Mouse (Mus musculus) MEL (cell line): ENCODE data around the gene Immp1l. TPM values are rescaled to one million over a fixed set of nuclear protein-coding genes. Genes with fewer than 3 reads are reported as not detected.

Source experiments
- DNase-seq: peaks from one replicate; pipeline ENCODE4 v3.0.0; 2011; ENCODE audit warnings: low read depth, low spot score
- H3K27ac ChIP-seq: 2 replicates; pipeline ENCODE4 v1.5.1; 2012; ENCODE audit warnings: low read depth, mild to moderate bottlenecking, control low read depth, low read length, moderate library complexity; ENCODE audit not compliant: control insufficient read depth
- H3K27me3 ChIP-seq, 2 experiments: fragments of 150-350 bp in 1 of 2; sonication (generic) in 1 of 2; 2 replicates each; pipeline ENCODE4 v1.6.1; 2012; ENCODE audit warnings: low read length in 2 of 2, mild to moderate bottlenecking in 2 of 2, improper control_type of control experiment in 1 of 2, moderate library complexity in 1 of 2; ENCODE audit not compliant: insufficient read depth in 2 of 2, control insufficient read depth in 1 of 2
- H3K36me3 ChIP-seq, 2 experiments: 2 replicates each; pipeline ENCODE4 v1.6.1; 2012 to 2014; ENCODE audit warnings: low read length in 2 of 2, improper control_type of control experiment in 1 of 2, inconsistent platforms in 1 of 2, mild to moderate bottlenecking in 1 of 2; ENCODE audit not compliant: insufficient read depth in 2 of 2, control insufficient read depth in 1 of 2
- H3K4me1 ChIP-seq, 2 experiments: fragments of 150-350 bp in 1 of 2; sonication (generic) in 1 of 2; 2 replicates each; pipeline ENCODE4 v1.6.1; 2012; ENCODE audit warnings: low read length in 2 of 2, improper control_type of control experiment in 1 of 2, mild to moderate bottlenecking in 1 of 2; ENCODE audit not compliant: insufficient read depth in 2 of 2, control insufficient read depth in 1 of 2
- H3K4me3 ChIP-seq, 2 experiments: fragments of 150-350 bp in 1 of 2; sonication (generic) in 1 of 2; 2 replicates each; pipeline ENCODE4 v1.5.1; 2012; ENCODE audit warnings: low read depth in 2 of 2, low read length in 2 of 2, mild to moderate bottlenecking in 2 of 2, moderate library complexity in 2 of 2, control low read depth in 1 of 2, improper control_type of control experiment in 1 of 2; ENCODE audit not compliant: control insufficient read depth in 1 of 2, insufficient read depth in 1 of 2
- H3K79me2 ChIP-seq: 2 replicates; pipeline ENCODE4 v1.6.1; 2012; ENCODE audit warnings: mild to moderate bottlenecking, low read length, moderate library complexity; ENCODE audit not compliant: control insufficient read depth, poor library complexity, insufficient read depth
- H3K9ac ChIP-seq: 2 replicates; pipeline ENCODE4 v1.6.1; 2012; ENCODE audit warnings: low read depth, mild to moderate bottlenecking, control low read depth, low read length, moderate library complexity; ENCODE audit not compliant: control insufficient read depth, poor library complexity, severe bottlenecking
- H3K9me3 ChIP-seq: fragments of 150-350 bp; sonication (generic); replicated peaks from 2 replicates; pipeline ENCODE4 v1.6.1; 2012; ENCODE audit warnings: mild to moderate bottlenecking, low read length, improper control_type of control experiment, moderate library complexity; ENCODE audit not compliant: insufficient read depth
- CHD1 ChIP-seq: IDR thresholded peaks from 2 replicates; pipeline ENCODE4 v1.6.1; 2012; ENCODE audit warnings: low read depth, mild to moderate bottlenecking, inconsistent platforms, low read length, improper control_type of control experiment
- CHD2 ChIP-seq: IDR thresholded peaks from 2 replicates; pipeline ENCODE4 v1.6.1; 2011; ENCODE audit warnings: low read length, improper control_type of control experiment
- CTCF ChIP-seq, 3 experiments: IDR thresholded peaks in 2 of 3; conservative IDR thresholded peaks in 1 of 3; 2 replicates each; pipeline ENCODE4 v1.5.1; 2011 to 2012; ENCODE audit warnings: low read length in 3 of 3, low read depth in 2 of 3, mild to moderate bottlenecking in 2 of 3, improper control_type of control experiment in 1 of 3, inconsistent platforms in 1 of 3, mixed read lengths in 1 of 3, moderate library complexity in 1 of 3; ENCODE audit not compliant: control insufficient read depth in 1 of 3, insufficient read depth in 1 of 3, poor library complexity in 1 of 3, severe bottlenecking in 1 of 3
- ELF1 ChIP-seq: IDR thresholded peaks from 2 replicates; pipeline ENCODE4 v1.6.1; 2014; ENCODE audit warnings: low read depth, mild to moderate bottlenecking, inconsistent platforms, low read length, improper control_type of control experiment, moderate library complexity
- GATA1 ChIP-seq: IDR thresholded peaks from 2 replicates; pipeline ENCODE4 v1.6.1; 2011; ENCODE audit warnings: low read depth, low read length, improper control_type of control experiment
- HCFC1 ChIP-seq: IDR thresholded peaks from 2 replicates; pipeline ENCODE4 v1.6.1; 2012; ENCODE audit warnings: low read depth, mild to moderate bottlenecking, inconsistent platforms, low read length, improper control_type of control experiment, moderate library complexity
- MAZ ChIP-seq: IDR thresholded peaks from 2 replicates; pipeline ENCODE4 v1.6.1; 2012; ENCODE audit warnings: low read depth, mild to moderate bottlenecking, inconsistent platforms, low read length, improper control_type of control experiment
- MEF2A ChIP-seq: IDR thresholded peaks from 2 replicates; pipeline ENCODE4 v1.6.1; 2014; ENCODE audit warnings: low read depth, mild to moderate bottlenecking, inconsistent platforms, low read length, improper control_type of control experiment; ENCODE audit not compliant: poor library complexity, insufficient replicate concordance, severe bottlenecking; ENCODE audit errors: extremely low read depth
- MYC ChIP-seq: IDR thresholded peaks from 2 replicates; pipeline ENCODE4 v1.6.1; 2011; ENCODE audit warnings: low read depth, mild to moderate bottlenecking, low read length, improper control_type of control experiment, moderate library complexity
- NELFE ChIP-seq: IDR thresholded peaks from 2 replicates; pipeline ENCODE4 v1.6.1; 2011; ENCODE audit warnings: low read depth, low read length, improper control_type of control experiment
- NRF1 ChIP-seq: IDR thresholded peaks from 2 replicates; pipeline ENCODE4 v1.6.1; 2014; ENCODE audit warnings: low read depth, mild to moderate bottlenecking, inconsistent platforms, low read length, improper control_type of control experiment, moderate library complexity; ENCODE audit not compliant: poor library complexity, insufficient read depth, severe bottlenecking
- RAD21 ChIP-seq: IDR thresholded peaks from 2 replicates; pipeline ENCODE4 v1.6.1; 2011; ENCODE audit warnings: mild to moderate bottlenecking, low read depth, low read length, improper control_type of control experiment
- SMC3 ChIP-seq: IDR thresholded peaks from 2 replicates; pipeline ENCODE4 v1.6.1; 2011; ENCODE audit warnings: low read depth, low read length, improper control_type of control experiment
- TBP ChIP-seq: IDR thresholded peaks from 2 replicates; pipeline ENCODE4 v1.8.0; 2011; ENCODE audit warnings: low read depth, low read length, improper control_type of control experiment
- TCF12 ChIP-seq: IDR thresholded peaks from 2 replicates; pipeline ENCODE4 v1.6.1; 2014; ENCODE audit warnings: low read depth, mild to moderate bottlenecking, inconsistent platforms, low read length, improper control_type of control experiment, moderate library complexity
- UBTF ChIP-seq: IDR thresholded peaks from 2 replicates; pipeline ENCODE4 v1.6.1; 2012; ENCODE audit warnings: low read depth, mild to moderate bottlenecking, inconsistent platforms, low read length, improper control_type of control experiment, moderate library complexity, borderline replicate concordance; ENCODE audit not compliant: insufficient read depth
- ZC3H11A ChIP-seq: IDR thresholded peaks from 2 replicates; pipeline ENCODE4 v1.6.1; 2012; ENCODE audit warnings: low read depth, mild to moderate bottlenecking, inconsistent platforms, low read length, improper control_type of control experiment
- ZNF384 ChIP-seq: IDR thresholded peaks from 2 replicates; pipeline ENCODE4 v1.6.1; 2012; ENCODE audit warnings: low read depth, mild to moderate bottlenecking, inconsistent platforms, low read length, improper control_type of control experiment
- polyA plus RNA-seq, 2 experiments: library from polyadenylated mRNA; stranded (reverse) in 1 of 2; unstranded in 1 of 2; fragments of >175 nt in 1 of 2; fragments of >200 nt in 1 of 2; gene quantifications; 2 replicates each; pipeline versions ENCODE4 v1.2.1 to v1.2.4; 2012; ENCODE audit warnings: low replicate concordance in 2 of 2, low read depth in 1 of 2; ENCODE audit not compliant: insufficient read length in 2 of 2, insufficient read depth in 1 of 2, missing spikeins in 1 of 2
- total RNA-seq: library from RNA; depleted of rRNA; stranded (reverse); fragments of 300-350 nt; gene quantifications from 2 replicates; pipeline ENCODE4 v1.2.3, GENCODE M21; 2012

Gene Immp1l
- total and polyA plus RNA-seq, 3 experiments: 44.7 to 156 (median 55.4) TPM

- peaks cover 2% of the 10 kb centered on the region; the same call in 1 of the 2 replicates for H3K79me2 ChIP-seq
- TF ChIP-seq ZNF384: no peak
- TF ChIP-seq MYC: no peak
- TF ChIP-seq NELFE: no peak
- TF ChIP-seq HCFC1: no peak
- TF ChIP-seq CHD2: no peak
- TF ChIP-seq CHD1: no peak
- TF ChIP-seq MEF2A: no peak
- no peak for TF ChIP-seq TBP
- no peak for TF ChIP-seq NRF1
- no peak for TF ChIP-seq ELF1
- H3K4me1 ChIP-seq: peaks cover 2 to 12% of the 10 kb centered on the region in 2 experiments; a peak in 3 of 4 replicates
- peaks cover 0 to 23% of the 10 kb centered on the region in 2 experiments; a peak in 2 of 4 replicates for H3K36me3 ChIP-seq
- no peak overlapping the region for H3K4me3 ChIP-seq
- H3K9ac ChIP-seq: no peak overlapping the region
- DNase-seq: no peak
- no peaks in the 10 kb centered on the region for H3K27me3 ChIP-seq
- no peaks in the 10 kb centered on the region for H3K9me3 ChIP-seq
- H3K27ac ChIP-seq: no peak overlapping the region
Measured at GRCm38 (mm10) chr2:105987131-105987530, 82.7 kb downstream of the Immp1l start.

- TF ChIP-seq ZC3H11A (peak; percentile 53; the same call in 1 of the 2 replicates), UBTF (no peak), RAD21 (peak; percentile 57), MAZ (no peak), TCF12 (no peak), CHD1 (no peak), GATA1 (no peak), CTCF (IDR thresholded peaks at IDR 0.05 in 2 of 3, conservative IDR thresholded peaks at IDR 0.05 in 1 of 3; ENCODE audit: control insufficient read depth in 1 of 3, insufficient read depth in 1 of 3, low read depth in 2 of 3, low read length in 3 of 3, poor library complexity in 1 of 3, severe bottlenecking in 1 of 3) (peak in 1 of 3 experiments; percentile 40; a peak in 2 of 6 replicates), SMC3 (peak; percentile 48)
- peaks cover 2% of the 10 kb centered on the region; the same call in 1 of the 2 replicates for H3K79me2 ChIP-seq
- H3K27ac ChIP-seq: no peak overlapping the region
- no peaks in the 10 kb centered on the region for H3K27me3 ChIP-seq
- no peak overlapping the region for H3K4me3 ChIP-seq
- DNase-seq: no peak
- peaks cover 0 to 9% of the 10 kb centered on the region in 2 experiments; a peak in 3 of 4 replicates for H3K4me1 ChIP-seq
- peaks cover 0 to 14% of the 10 kb centered on the region in 2 experiments; a peak in 2 of 4 replicates for H3K36me3 ChIP-seq
- no peak overlapping the region for H3K9ac ChIP-seq
- no peaks in the 10 kb centered on the region for H3K9me3 ChIP-seq
Measured at GRCm38 (mm10) chr2:105987999-105988398, 83.6 kb downstream of the Immp1l start.
